Mouse (Mus musculus) fibroblast of lung, adult 2 months (primary cell): ENCODE results near the gene Gm49391.
"Not testable (repeated sequence)": the region's sequence is repeated elsewhere in the genome, so short reads cannot be mapped to it uniquely, and the experiment has no call there.

Experiments used
- DNase-seq: peaks from one replicate; pipeline ENCODE4 v3.0.0-alpha.2; 2011; ENCODE audit warnings: low read depth

Gm49391 gene

DNA sequence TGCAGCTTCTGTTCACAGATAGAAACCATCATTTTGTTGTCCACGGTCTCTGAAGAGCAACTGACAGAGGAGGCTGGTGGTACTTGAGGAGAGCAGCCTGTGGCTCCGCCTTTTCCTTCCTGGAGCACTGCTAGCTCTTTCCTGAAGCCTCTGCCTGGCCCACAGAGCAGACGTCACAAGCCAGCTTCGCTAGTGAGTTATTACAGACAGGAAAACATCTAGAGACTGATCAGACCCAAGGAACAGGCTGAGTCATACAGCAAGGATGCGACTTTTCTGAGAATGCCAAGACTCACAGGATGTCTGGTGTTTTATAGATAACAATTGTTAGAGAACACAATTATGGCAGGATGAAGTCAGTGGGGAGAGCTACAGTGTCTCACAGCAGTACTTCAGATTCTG, at the start of gene Gm49391, which contains the start of gene Ctla2a:
Gm49391 (minus strand) TSS at position 72 of the 402 bp plus-strand sequence.
Ctla2a (minus strand) TSS at position 126 of the 402 bp plus-strand sequence.
- no peak for DNase-seq

DNA sequence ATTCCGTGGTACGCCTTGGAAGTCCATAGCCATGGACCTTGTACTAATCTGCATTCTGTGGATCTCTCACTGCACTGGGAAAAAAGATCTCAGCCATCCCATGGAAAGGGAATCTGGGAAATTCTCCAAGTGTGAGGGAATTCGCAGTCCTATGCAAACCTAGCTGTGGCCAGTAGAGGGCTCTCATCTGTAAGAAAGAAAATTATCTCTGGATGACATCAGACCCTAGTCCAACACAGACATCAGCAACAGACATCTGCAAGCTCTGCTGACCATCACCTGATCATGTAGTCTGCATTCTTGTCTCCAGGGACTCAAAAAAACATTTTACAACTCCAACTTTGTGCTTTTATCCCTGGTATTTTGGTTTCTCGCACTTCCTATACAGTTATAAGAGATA, 35.9 kb upstream of the Gm49391 start:
- not testable (repeated sequence) for DNase-seq

GRCm38 (mm10) chr13:60963985-60964384, 27.6 kb upstream of the Gm49391 start:
- not testable (repeated sequence) for DNase-seq

DNA sequence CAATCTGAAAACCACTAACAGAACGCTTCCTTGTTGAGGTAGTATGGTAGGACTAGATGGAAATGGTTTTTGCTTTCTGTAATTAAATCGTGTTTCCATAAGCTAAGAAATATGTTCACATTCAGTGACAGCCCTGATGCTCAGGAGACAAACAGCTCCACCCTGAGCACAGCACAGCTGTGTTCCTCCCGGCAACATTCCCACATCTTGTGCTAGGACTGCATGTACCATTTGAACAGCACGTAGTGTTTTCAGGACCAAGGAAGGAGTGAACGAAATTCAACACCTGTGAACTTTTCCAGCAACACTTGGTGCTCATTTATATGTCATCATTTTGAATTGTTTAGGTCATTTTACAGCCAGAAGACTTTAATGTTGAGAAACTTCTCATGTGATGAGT, 25.3 kb upstream of the Gm49391 start:
- no peak for DNase-seq

DNA sequence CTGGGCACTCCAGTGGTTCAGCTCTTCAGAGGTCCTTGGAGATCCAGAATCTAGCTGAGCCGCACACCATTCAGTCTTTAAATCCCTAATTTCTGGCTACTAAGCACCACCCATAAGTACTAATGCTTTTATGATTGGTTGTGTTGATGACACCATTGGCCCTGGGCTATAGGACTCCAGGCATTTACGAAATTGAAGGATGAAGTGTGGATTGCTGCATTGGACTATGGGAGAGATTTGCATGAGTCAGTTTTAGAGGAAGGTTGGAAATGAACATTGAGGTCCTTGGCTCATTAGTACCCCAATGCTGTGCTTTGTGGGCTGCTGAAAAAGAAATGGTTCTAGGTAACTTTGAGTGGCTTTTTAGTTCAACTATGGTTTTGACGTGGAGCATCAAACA, 5.5 kb upstream of the Gm49391 start, which contains the start of gene Tpbpa:
Tpbpa (minus strand) TSS at position 101 of the 400 bp plus-strand sequence.
- not testable (repeated sequence) for DNase-seq

DNA sequence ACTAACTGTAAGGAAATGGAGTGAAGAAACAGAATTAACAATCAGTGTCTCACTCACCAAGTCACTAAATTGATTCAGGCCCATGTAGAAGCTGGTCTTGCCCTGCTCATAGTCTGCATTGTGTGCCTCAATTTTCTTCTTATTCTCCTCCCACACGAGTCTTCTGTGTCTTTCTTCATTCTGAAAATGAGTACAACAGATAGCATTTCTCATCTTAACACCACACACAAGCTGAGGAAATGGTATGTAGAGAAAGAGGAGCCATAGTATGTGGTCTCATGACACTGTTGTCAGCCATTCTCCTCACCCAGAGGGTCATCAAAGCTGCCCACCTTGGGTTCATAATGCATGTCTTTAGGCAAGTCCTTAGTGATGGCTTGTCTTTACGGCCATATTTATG, 881 bp downstream of the Gm49391 start, which contains the start of gene Gm49393:
Gm49393 (minus strand) TSS at position 101 of the 400 bp plus-strand sequence.
- DNase-seq: not testable (repeated sequence)

DNA sequence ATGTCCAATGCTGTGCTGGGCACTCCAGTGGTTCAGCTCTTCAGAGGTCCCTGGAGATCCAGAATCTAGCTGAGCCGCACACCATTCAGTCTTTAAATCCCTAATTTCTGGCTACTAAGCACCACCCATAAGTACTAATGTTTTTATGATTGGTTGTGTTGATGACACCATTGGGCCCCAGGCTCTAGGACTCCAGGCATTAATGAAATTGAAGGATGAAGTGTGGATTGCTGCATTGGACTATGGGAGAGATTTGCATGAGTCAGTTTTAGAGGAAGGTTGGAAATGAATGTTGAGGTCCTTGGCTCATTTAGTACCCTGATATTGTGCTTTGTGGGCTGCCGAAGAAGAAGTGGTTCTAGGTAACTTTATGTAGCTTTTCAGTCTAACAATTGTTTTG, 31.6 kb downstream of the Gm49391 start, which contains the start of gene Tpbpb:
Tpbpb (minus strand) TSS at position 101 of the 400 bp plus-strand sequence.
- not testable (repeated sequence) for DNase-seq

- DNase-seq: no peak
Observed at GRCm38 (mm10) chr13:60897328-60897727, 39.0 kb downstream of the Gm49391 start, which contains the start of gene Ctla2b. TSS of gene Ctla2b (minus strand) at chr13:60897447.

DNA sequence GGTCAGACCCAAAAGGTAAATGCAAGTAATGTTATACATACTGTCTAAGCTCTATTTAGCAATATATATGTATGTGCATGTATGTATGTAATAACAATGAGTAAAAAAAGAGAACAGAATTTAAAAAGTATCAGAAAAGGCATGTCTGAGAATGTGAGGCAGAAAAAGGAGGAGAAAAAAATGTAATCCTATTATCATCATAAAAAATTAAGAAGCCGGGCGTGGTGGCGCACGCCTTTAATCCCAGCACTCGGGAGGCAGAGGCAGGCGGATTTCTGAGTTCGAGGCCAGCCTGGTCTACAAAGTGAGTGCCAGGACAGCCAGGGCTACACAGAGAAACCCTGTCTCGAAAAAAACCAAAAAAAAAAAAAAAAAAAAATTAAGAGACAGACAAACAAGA, 39.6 kb downstream of the Gm49391 start, which contains the start of gene Gm49392:
Gm49392 (minus strand) TSS at position 101 of the 400 bp plus-strand sequence.
- not testable (repeated sequence) for DNase-seq

- DNase-seq: no peak
Observed at GRCm38 (mm10) chr13:60895406-60896160, 40.8 kb downstream of the Gm49391 start.

DNA sequence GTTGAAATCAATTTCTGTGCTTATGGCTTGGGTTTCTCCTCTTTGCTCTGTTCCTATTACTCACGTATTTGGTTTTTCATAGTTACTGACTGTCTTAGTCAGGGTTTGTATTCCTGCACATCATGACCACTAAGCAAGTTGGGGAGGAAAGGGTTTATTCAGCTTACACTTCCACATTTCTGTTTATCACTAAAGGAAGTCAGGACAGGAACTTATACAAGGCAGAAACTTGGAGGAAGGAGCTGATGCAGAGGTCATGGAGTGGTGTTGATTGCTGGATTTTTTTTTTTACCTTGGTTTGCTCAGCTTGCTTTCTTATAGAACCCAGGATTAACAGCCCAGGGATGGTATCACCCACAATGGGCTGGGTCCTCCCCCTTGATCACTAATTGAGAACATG, 44.1 kb downstream of the Gm49391 start:
- DNase-seq: no peak

DNA sequence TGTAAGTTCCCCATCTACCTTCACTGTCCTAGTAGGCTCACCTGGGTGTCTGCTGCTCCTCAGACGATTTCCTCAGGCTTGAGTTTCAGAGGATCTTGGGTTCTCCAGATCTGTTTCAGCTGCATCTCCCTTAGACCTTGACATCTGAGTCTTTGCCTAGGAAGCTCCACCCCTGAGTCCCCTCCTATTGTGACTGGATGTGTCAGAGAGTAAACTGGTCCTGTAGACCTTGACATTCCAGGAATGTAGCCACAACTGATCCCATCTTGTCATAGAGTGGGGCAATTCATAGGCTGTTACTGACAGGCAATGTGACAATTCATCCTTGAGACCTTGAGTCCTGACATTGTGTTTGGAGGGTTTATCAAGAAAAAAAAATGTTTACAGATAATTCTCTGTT, 72.1 kb downstream of the Gm49391 start, which contains the start of gene 4930486L24Rik:
4930486L24Rik (minus strand) TSS at position 195 of the 400 bp plus-strand sequence.
- no peak for DNase-seq

DNA sequence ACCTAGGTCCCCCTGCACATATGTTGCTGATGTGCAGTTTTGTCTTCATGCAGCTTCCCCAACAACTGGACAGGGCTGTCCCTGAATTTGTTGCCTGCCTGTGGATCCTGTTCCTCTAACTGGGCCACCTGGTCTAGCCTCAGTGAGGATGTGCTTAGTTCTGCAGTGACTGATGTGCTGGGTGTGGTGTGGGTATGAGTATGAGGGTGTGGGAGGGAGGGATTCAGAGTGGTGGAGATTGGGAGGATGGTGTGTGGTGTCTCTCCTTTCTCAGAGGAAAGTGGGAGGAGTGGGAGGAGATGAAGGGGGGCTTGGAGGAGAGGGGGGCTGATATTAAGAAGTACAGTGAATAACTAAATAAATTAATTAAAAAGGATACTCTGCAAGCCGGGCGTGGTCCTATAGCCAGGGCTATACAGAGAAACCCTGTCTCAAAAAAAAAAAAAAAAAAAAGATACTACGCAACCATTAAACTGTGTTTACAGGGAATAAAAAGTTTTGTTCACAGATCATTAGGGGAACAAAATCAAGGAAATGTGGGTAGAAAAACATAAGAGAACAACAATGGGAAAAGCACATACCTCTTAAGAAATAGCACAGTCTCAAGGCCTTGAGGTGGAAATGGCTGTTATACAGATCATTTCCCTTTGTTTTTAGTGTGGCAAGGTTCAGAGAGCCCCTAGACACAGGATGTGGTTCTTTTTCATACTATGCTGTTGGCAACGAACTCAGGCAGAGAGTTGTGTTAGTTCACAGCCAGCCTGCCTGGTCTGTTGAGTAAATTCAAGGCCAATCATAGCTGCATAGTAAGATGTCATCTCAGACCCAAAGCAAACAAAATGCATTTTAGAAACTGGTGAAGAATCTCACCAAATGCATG, 87.9 kb downstream of the Gm49391 start:
- no peak for DNase-seq
